Mouse (Mus musculus) right cerebral cortex, postnatal 25 days (tissue): ENCODE measurements around the gene Tspan14.
A peak's percentile ranks its signal among the peaks of the same experiment; 100 is the strongest.

Experiments used
- DNase-seq: peaks from one replicate; pipeline ENCODE4 v3.0.0; 2022

Gene Tspan14

DNA sequence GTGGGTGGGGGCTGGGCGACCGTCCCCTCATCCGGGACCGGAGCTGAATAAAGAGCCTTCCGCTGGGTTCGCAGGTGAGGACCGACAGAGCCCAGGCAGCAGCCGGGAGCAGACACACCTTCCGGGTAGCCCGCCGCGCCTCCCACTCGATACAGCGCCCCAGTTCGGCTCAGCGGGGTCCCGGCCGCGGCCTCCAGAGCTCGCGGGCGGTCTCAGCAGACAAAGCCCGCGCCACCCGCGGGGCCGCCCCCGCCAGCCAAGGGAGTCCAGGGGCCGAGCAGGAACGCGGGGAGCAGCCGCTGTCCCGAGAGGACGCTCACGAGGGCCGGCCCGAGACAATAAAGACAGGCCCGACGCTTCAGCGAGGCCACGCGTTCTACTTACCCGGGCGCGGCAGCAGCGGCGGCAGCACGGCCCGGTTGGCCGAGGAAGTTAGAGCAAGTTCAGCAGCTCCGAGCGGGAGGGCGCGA is at the start of gene Tspan14:
Gene Tspan14, minus strand, starts transcription at position 416 of the 470 bp plus-strand sequence.
- no peak for DNase-seq

DNA sequence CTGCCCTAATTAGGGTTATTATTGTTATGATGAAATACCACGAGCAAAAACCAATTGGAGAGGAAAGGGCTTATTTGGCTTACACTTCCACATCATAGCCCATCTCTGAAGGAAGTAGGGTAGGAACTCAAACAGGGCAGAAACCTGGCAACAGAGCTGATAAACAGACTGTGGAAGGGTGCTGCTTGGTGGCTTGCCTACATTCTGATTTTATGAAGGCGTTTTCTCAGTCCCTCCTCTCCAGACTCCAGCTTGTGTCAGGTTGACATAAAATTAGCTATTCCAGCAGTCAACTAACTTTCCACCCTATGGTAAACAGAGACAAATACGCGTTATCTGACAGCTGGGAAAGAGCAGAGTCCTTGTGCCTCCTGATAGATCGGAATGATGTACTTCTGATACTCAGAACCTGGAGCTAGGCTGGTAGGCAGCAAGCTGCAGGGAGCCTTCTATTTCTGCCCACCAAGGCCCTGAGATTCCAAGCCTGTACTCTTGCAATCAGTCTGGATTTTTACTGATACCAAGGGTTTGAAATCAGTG is 48.2 kb upstream of the Tspan14 start:
- DNase-seq, result no peak

DNA sequence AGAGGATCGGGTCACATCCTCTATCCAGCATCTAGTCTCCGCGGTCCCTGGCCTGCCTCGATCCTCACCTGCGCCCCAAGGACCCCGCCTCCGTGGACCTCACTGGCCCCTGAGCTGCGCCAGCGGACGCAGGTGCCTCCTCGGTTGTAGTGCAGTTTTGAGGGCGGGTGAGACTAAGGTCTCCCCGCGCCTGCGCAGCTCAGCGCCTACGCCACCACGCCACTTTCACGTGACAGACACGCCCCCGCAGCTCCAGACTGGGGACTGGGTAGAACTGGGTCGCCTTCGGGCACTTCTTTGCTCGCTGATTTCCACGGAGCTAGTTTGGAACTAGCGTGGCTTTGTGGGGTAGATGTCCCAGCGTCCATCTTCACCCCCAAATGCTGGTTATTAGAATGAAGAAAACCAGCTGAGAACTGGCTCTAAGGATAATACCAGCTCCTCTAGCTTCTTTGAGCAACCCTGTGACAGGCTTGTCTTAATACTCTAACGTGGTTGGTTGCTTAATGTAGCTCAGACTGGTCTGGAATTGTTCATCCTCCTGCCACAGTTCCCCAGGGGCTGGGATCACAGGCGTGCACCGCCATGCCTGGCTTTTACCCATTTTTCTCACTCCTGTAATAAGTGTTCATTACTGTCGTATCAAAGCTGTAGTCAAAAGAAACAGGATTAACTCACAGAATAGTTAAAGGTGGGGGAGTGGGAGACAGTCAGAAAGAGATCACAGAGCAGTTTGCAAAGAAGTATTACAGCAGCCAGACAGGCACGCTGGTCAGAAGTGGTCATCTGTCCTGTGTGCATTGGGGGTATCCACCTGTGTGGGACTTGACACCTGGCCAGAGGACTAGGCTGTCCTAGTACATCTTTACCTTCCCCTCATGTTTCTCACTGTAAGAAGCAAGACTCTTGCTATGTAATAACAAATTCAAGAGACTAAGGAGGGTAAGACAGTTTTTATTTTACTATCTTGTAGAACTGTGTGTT is 47.3 kb upstream of the Tspan14 start, which contains the start of gene Fam213a:
Gene Fam213a, minus strand, starts transcription at position 159 of the 984 bp plus-strand sequence.
- peak; percentile 93 for DNase-seq

DNA sequence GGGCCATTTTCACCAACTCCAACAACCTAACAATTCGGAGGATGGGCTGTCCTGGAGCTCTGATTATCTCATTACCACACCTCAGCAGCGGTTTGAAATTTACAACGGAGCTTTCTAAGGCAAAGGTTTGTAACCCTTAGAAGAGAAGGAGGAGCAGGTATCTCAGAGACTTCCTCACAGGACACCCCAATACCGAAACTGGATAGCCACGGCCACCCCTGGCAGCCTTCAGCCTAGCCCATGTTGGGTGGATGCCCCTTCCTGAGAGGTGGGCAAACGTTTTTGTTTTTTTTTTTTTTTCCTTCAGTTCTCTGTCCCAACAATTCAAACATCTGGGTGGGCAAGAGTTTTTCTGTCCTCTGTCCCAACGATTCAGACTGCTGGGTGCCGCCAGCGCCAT is 46.5 kb upstream of the Tspan14 start:
- no peak for DNase-seq

DNA sequence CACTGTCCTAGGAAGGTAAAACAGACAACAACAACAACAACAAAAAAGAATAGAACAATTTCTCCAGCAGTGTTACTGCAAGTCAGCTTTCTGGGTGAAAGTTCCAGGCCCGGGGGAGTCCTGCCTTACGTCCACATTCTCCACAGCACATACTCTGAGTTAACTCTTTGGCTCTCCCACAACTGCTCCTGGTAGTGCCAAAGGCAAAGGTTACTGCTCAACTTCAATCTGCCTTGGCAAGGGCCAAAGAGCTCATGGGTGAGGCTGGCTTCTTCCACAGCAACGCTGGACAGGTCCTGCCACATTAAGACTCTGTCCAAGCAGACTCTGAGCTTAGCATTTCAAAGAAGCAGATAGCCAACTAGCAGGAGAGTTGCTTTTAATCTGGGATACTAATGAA is 45.3 kb upstream of the Tspan14 start:
- no peak for DNase-seq

DNA sequence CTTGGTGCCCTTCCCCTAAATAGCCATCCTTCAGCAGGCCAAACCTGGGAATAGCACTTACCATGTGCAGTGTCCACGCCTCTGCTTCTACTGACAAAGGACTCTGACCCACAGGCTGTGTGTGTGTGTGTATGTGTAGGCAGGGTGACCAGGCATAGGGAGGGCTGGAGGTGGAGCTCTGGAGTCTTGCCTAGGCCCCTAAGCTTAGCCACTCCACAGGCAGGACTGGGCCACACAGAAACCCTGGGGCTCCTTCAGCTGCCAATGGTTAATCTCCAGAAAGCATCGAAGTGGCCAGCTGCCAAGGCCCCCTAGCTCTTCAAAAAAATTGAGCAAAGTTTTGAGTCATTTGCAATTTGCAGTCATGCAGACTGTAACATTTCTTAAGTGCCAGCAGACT is 41.5 kb upstream of the Tspan14 start:
- no peak for DNase-seq

DNA sequence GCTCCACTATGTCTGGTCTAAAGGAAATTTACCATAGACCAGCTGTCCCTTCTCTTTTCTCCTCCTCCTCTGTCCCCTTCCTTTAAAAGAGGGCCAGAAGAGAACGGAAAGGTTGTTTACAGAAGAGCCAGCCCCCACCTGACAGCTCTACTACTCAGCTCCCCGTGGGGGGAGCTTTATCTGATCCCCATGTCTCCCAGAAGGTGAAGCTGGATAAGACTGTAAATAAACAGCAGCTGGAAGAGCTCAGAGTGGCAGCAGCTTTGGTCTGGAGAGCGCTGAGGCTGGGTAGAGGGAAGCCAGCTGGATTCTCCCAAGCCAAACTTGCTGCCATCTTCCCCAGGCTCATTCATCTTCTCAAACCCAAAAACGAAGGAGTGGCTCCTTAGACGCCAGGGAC is 41.0 kb upstream of the Tspan14 start:
- no peak for DNase-seq

DNA sequence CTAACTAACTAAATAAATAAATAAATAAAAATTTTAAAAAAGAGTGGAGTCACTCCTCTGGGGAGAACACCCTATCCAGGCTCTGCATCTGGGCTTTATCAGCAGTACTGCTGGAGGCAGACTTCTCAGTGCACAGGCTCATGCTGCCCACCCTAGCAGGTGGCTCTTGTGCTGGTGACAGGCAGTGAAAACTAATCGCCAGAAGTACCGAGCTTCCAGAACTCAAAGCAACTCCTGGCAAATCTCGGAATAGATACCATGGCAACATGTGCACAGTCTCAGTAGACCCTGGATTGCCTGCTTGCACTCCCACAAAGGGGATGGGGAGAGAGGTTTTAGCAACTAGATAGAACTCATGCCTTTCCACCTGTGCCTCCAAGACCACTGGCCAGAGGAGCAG is 40.3 kb upstream of the Tspan14 start:
- no peak for DNase-seq

DNA sequence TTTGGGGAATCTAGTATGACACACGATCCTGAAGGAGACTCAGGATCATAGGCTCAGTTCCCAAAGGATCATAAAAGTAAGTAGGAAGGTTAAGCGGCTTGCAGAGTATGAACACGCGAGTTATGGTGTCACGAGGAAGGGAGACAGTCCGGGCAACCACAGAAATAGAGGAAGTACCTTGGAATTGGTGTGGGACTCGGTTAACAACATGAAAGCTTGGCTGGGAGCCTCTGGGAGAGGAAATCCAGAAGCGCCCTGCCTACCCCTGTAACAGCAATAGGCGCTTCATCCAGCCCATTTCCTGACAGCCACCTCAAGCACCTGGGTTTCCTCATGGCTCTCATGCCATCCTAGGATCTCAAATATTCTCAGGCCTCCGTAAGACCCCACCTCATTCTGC is 39.7 kb upstream of the Tspan14 start:
- DNase-seq, result no peak

DNA sequence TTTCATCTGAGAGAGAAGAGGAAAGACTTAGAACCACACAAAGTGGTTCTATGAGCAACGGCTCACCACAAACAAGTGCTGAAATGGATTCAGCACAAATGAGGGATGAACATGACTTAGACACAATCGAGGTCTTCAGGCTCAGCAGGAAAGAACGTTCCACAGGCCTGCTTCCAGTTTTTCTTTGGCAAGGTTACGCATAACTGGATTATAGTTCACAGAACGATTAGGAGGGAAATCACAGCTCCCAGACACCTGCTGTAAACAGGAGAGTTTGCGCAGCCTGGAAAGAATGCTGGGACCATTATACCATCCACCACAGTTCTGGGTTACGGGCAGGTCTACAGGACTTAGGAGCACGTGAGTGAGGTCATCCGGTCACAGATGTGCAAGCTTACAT is 39.1 kb upstream of the Tspan14 start:
- no peak for DNase-seq

DNA sequence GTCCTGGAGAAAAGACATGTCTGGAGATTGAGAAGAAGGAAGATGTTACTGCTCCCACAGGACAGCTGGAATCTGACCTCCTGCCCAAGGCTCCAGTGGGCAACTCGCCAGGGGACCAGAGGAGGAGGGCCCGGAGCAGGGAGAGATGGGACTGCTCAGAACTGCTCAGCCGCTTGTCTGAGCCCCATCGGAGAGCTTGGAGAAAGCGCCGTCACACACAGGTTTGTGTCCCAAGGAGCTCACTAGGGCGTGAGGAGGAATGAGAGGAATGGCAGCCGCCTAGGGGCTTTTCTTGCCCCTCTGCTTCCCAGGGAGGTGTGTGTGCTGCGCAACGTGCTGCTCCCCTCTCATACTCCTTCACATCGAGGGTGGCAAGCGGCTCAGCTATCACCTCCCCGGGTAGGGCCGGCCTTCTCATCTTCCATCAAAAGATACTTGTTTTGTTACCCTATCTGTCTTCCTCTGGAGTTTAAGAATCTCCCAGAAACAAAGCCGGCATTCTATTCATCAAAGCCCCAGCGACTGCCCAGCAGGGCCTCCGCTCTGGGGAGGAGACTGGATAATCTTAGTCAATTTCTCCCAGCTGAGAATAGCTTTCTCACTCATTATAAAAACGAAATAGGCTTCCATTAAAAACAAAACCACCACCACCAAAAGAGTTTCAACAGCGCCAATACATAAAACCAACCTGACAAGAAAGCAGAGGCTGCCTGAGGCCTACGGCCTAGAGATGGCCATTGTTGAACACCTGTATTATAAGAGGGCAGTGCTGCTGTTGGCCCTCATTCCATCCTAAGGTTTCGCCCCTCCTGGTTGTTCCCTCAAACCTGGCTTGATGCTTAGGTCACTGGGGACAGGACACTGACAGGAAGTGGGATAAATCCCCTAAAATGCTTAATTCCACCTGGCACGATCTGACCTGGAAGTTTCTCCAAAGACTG is 37.9 kb upstream of the Tspan14 start:
- DNase-seq, result no peak

DNA sequence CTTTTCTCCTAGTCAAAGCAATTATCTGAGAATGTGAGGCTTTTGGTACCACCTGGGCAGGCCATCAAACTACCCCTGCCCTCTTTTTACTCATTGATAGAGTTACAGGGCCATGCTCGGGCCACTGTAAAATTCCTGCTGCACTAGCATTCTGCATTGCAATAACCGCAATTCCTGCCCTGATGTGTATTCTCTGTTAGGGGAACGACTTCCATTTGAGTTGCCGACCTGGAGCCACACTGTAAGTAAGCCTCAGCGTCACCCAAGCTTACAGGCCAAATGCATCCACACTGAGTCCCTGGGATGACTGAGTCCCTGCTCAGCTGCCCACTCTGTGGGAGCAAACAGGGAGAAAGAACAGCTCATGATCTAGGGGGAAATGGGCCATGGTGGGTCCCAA is 35.0 kb upstream of the Tspan14 start:
- no peak for DNase-seq

DNA sequence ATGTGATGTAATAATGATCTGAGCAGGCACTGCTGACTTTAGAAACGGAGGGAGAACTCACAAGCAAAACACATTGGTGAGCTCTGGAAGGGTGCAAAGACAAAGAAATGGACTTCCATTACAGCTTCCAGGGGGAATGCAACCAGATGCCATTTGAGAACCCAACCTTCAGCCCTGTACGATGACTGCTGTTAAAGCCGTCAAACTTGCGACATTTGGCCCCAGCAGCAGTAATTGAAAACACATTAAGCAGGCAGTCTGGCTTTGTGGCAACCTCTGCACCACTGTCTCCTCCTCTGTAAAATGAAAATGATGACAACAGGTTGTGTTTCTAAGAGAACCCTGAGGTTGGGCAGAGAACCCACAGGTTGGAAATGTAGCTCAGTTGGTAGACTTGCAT is 34.2 kb upstream of the Tspan14 start:
- DNase-seq, result no peak

DNA sequence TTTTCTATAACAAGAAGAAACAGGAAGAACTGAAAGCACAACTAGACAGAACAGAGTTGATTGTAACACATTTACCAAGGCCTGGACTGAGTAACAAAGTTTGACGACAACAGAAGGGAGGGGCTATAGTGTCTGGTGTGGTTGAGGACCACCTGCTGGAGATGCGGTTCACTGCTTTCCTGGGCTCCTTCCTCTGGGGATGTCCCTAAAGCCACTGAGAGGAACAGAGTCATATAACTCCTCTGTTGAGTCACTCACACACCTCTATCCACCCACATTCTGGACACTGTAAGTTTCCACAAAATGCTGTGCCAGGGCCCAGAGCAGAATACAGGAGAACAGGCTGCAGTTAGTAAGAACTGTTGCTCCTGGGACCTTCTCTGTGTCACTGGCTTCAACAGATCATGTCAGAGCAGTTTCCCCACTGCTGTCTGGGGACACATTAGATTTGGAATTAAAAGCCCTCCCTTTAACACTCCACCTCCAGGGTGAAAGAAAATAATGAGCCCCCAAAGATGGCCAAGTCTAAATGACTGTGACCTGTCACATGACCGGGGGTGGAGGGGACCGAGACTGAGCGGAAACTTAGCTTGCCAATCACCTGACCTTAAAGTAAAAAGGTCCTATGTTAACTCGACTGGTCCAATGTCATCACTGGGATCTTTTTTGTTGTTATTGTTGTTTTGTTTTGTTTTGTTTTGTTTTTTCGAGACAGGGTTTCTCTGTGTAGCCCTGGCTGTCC is 33.5 kb upstream of the Tspan14 start:
- DNase-seq, result no peak

DNA sequence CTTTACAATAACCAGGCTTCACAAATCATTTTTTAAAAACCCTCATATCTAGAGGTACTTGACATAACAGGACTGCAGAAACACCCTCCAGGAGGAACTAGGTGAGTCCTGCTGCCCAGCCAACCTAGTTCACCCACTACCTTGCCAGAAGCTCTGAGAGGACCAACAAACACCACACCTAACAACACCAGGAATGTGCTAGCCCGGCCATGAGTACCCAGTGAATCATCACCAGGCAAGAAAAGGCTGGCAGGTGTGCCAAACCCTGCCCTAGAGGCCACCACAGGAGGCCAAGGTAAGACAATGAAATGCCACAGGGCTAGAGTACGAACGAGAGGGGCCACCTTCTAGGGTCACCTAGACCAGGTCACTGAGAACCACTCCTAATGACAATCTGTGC is 29.6 kb upstream of the Tspan14 start:
- no peak for DNase-seq

DNA sequence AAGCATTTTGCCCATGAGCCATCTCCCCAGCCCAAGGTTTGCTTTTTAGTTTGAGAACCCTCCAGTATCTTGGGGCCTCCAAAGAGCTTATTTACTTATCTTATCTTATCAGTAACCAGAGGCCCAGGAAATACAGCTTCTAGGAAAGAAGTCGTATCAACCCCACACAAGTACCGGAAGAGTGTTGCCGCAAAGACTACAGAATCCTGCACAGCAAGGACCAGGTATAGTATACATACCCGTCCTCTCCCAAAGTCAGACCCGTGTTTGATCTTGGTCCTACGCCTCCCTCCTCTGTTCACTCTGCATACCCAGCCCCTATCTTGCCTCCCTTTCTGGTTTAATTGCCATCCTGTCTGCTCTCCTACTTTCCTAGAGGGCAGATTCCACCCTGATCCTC is 25.9 kb upstream of the Tspan14 start:
- no peak for DNase-seq

DNA sequence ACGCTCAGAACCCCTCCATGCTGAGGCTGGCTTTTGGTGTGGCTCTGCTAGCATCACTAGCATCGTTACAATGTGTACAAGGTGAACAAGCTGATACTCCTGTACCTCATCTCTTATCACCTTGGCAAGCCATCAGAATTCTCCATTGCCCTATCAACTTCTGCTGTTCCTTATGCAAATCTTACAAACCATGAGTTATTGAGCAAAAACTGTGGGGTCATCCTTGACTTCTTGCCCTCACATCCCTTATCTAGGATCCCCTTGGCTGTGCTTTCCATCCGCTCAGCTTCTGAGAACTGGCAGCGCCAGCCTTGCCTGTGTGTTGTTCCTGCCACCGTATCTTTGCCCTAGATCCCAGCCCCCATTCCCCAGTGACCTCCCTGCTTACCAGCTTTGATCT is 22.2 kb upstream of the Tspan14 start:
- no peak for DNase-seq

DNA sequence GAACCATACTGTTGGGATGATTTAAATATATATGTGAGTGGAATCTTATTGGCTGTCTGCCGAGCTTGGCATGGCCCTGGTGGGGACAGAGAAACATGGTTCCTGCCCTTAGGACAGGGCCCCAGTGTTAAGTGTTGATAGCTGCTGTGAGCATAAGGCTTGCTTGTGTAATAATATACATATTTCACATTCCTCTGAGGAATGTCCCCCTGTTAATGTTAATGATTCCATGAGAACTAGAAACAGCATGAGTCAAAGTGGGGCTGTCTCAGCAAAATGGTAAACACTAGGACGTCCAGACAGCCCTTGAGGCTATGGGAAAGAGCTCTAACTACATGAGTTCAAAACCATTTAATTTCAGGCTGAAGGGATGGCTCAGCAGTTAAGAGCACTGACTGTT is 20.6 kb upstream of the Tspan14 start:
- DNase-seq, result no peak

DNA sequence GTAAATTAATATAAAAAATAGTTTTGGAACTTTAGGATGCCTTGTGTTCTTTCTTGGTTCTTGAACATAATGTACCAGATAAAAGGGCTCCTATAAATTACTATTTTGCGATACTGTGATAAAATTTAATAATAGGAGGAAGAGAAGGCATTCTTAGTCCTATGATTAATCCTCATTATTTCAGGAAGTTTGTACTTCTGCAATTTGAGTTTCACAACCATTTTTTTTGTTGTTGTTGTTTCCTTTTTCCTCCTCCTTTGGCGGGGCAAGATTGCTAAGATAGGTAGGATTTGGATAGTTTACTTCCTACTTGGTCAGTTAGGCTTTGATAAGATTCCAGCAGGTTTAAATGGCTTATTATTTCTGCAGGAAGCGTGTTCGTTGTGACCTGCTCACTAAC is 19.0 kb upstream of the Tspan14 start:
- no peak for DNase-seq

DNA sequence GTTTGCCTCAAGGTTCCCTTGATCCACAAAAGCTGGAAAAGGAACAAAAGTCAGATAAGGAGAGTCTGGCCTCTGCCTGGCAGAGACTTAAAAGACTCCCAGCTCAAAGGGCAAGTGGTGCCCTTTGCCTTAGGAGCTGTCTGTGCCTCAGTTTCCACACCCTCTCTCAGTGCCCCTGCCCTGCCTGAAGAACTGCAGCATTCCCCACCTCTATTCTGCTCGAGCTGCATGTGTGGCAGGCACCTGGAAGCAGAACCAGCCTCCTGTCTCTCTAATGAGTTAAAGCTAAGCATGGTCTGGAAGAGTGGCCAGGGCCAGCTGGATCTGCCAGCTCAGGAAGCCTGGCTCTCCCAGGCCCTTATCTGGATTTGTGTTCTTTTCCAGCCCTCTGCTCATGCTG is 13.1 kb upstream of the Tspan14 start:
- no peak for DNase-seq

DNA sequence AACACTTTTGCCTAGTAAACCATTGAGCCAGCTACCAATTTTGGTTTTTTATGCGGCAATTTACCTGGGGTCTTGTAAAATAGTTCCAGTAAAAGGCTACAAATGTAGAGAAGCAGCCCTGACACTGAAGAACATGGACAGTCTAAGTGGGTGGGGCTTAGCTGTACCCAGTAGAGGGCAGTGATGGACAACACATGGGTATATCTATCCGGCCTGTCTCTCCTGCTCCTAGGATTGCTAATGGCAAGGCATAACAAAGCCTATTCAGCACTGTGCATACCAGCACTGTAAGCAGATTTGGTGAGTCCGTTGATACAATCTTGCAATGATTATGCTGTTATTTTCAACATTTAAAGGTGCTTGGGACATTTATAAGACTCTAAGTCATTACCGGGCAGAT is 12.4 kb upstream of the Tspan14 start:
- DNase-seq, result no peak

DNA sequence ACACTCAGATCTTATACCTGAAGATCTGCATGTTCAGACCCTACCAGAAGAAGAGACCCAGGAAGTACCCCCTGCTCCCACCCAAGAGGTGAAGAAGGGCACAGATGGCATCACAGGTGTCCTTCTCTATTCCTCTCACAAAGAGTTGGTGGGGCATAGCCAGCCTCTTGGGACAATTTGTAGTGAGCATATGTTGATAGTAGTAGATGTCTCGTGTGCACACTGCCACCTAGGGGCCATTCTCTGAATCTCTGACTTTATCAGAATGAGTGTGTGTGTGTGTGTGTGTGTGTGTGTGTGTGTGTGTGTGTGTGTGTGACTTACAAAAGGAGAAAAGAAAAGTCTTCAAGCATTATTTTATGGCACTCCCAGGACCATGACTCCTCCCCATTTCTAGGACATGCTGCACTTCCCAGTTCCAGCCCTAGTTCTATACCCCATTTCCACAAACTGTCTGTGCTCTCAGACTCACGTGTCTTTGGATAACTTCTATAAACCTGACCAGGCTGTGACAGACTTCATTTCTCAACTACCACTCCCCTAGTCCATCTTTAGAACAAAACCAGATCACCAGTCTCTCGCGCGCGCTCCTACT is 8.6 kb upstream of the Tspan14 start:
- peak; percentile 59 for DNase-seq
